Mouse (Mus musculus) liver, embryonic 16.5 days (tissue): ENCODE data around the gene Dennd1a. TPM values are rescaled to one million over a fixed set of nuclear protein-coding genes. Genes with fewer than 3 reads are reported as not detected.

Experiments used
- ATAC-seq: fragments of 200-750 bp; cut with Nextera tagmentation; 2 replicates; pipeline ENCODE4 v1.8.0; 2017; ENCODE audit warnings: low read depth, mild to moderate bottlenecking, moderate number of reproducible peaks, moderate library complexity
- H3K27ac ChIP-seq: fragments of 300-500 bp; sonication (generic); 2 replicates; pipeline ENCODE4 v1.5.1; 2014; ENCODE audit warnings: mild to moderate bottlenecking, low read length
- H3K27me3 ChIP-seq: fragments of 300-500 bp; sonication (generic); 2 replicates; pipeline ENCODE4 v1.6.1; 2014; ENCODE audit warnings: low read depth, low read length, mixed read lengths; ENCODE audit not compliant: control insufficient read depth, insufficient read depth
- H3K36me3 ChIP-seq: fragments of 300-500 bp; sonication (generic); 2 replicates; pipeline ENCODE4 v1.6.1; 2014; ENCODE audit warnings: mild to moderate bottlenecking; ENCODE audit not compliant: control insufficient read depth, insufficient read depth
- H3K4me1 ChIP-seq: fragments of 300-500 bp; sonication (generic); 2 replicates; pipeline ENCODE4 v1.6.1; 2014; ENCODE audit warnings: low read depth, low read length, mixed read lengths; ENCODE audit not compliant: control insufficient read depth
- H3K4me2 ChIP-seq: fragments of 300-500 bp; sonication (generic); 2 replicates; pipeline ENCODE4 v1.6.1; 2014; ENCODE audit warnings: low read depth, low read length, mixed read lengths
- H3K4me3 ChIP-seq: fragments of 300-500 bp; sonication (generic); 2 replicates; pipeline ENCODE4 v1.5.1; 2014; ENCODE audit warnings: low read depth, mild to moderate bottlenecking, low read length
- H3K9ac ChIP-seq: fragments of 300-500 bp; sonication (generic); 2 replicates; pipeline ENCODE4 v1.6.1; 2014; ENCODE audit warnings: low read depth, low read length
- H3K9me3 ChIP-seq: fragments of 300-500 bp; sonication (generic); replicated peaks from 2 replicates; pipeline ENCODE4 v1.6.1; 2016; ENCODE audit warnings: low read length; ENCODE audit not compliant: control insufficient read depth
- WGBS: fragments of 180-500 bp; shearing (Covaris S2); extraction: QIAGEN DNeasy Blood & Tissue Kit; methylation state at CpG from one replicate; pipeline ENCODE4 v1.1.7; 2014; ENCODE audit not compliant: insufficient replicate concordance; 5-methylcytosine and 5-hydroxymethylcytosine counted together
- microRNA-seq: library from miRNA; unstranded; fragments of <30 nt; microRNA quantifications from one replicate; pipeline ENCODE4, GENCODE M21; 2016
- polyA plus RNA-seq: library from polyadenylated mRNA; unstranded; fragments of >200 nt; fragmentation: Nextera tagmentation; extraction: Ambion mirVana; gene quantifications from 2 replicates; pipeline ENCODE4 v1.2.1, GENCODE M21; 2015

Dennd1a gene
- polyA plus RNA-seq, 1 experiment from 2014 or later, result 7.9 TPM

- Histone ChIP-seq H3K27me3 (no peaks in the 10 kb centered on the region), H3K4me3 (no peak overlapping the region), H3K4me2 (no peak overlapping the region), H3K9me3 (no peaks in the 10 kb centered on the region), H3K36me3 (no peaks in the 10 kb centered on the region), H3K4me1 (no peaks in the 10 kb centered on the region), H3K9ac (no peak overlapping the region), H3K27ac (no peak overlapping the region)
- ATAC-seq, result no peak
- 49% methylated on average over 6 of the region's 6 CpGs for WGBS
Observed at GRCm38 (mm10) chr2:37760633-37761032, 526.6 kb downstream of the Dennd1a start.

GRCm38 (mm10) chr2:37758343-37759015, 528.7 kb downstream of the Dennd1a start:
- H3K4me2 ChIP-seq, result no peak overlapping the region
- H3K36me3 ChIP-seq, result no peaks in the 10 kb centered on the region
- no peaks in the 10 kb centered on the region for H3K4me1 ChIP-seq
- 33% methylated on average over 21 of the region's 21 CpGs for WGBS
- no peak for ATAC-seq
- H3K9ac ChIP-seq, result no peak overlapping the region
- H3K27me3 ChIP-seq, result no peaks in the 10 kb centered on the region
- no peaks in the 10 kb centered on the region for H3K9me3 ChIP-seq
- H3K27ac ChIP-seq, result no peak overlapping the region
- no peak overlapping the region for H3K4me3 ChIP-seq

GRCm38 (mm10) chr2:37757784-37758183, 529.4 kb downstream of the Dennd1a start:
- Histone ChIP-seq H3K4me2 (no peak overlapping the region), H3K27ac (no peak overlapping the region), H3K9ac (no peak overlapping the region), H3K27me3 (no peaks in the 10 kb centered on the region), H3K9me3 (no peaks in the 10 kb centered on the region), H3K4me1 (no peaks in the 10 kb centered on the region), H3K4me3 (no peak overlapping the region), H3K36me3 (no peaks in the 10 kb centered on the region)
- WGBS, result 68% methylated on average over 4 of the region's 4 CpGs
- no peak for ATAC-seq

GRCm38 (mm10) chr2:37757016-37757415, 530.2 kb downstream of the Dennd1a start:
- Histone ChIP-seq H3K4me3 (no peak overlapping the region), H3K9ac (no peak overlapping the region), H3K4me2 (no peak overlapping the region), H3K27ac (no peak overlapping the region), H3K4me1 (no peaks in the 10 kb centered on the region), H3K27me3 (no peaks in the 10 kb centered on the region), H3K9me3 (no peaks in the 10 kb centered on the region), H3K36me3 (no peaks in the 10 kb centered on the region)
- no peak for ATAC-seq
- WGBS, result 45% methylated on average over 5 of the region's 5 CpGs

- Histone ChIP-seq H3K4me3 (no peak overlapping the region), H3K4me1 (no peaks in the 10 kb centered on the region), H3K9me3 (no peaks in the 10 kb centered on the region), H3K4me2 (no peak overlapping the region), H3K9ac (no peak overlapping the region), H3K27me3 (no peaks in the 10 kb centered on the region), H3K27ac (no peak overlapping the region), H3K36me3 (no peaks in the 10 kb centered on the region)
- 53% methylated on average over 2 of the region's 2 CpGs for WGBS
- no peak for ATAC-seq
Observed at GRCm38 (mm10) chr2:37756220-37756930, 530.8 kb downstream of the Dennd1a start.

- Histone ChIP-seq H3K4me1 (no peaks in the 10 kb centered on the region), H3K4me2 (no peak overlapping the region), H3K4me3 (no peak overlapping the region), H3K9ac (no peak overlapping the region), H3K36me3 (no peaks in the 10 kb centered on the region), H3K27ac (no peak overlapping the region), H3K9me3 (no peaks in the 10 kb centered on the region), H3K27me3 (no peaks in the 10 kb centered on the region)
- no peak for ATAC-seq
- 74% methylated on average over 1 of the region's 1 CpGs for WGBS
Observed at GRCm38 (mm10) chr2:37751114-37751513, 536.1 kb downstream of the Dennd1a start.

GRCm38 (mm10) chr2:37749323-37749722, 537.9 kb downstream of the Dennd1a start:
- Histone ChIP-seq H3K27ac (no peak overlapping the region), H3K4me2 (no peak overlapping the region), H3K9ac (no peak overlapping the region), H3K4me1 (no peaks in the 10 kb centered on the region), H3K9me3 (no peaks in the 10 kb centered on the region), H3K27me3 (no peaks in the 10 kb centered on the region), H3K36me3 (no peaks in the 10 kb centered on the region), H3K4me3 (no peak overlapping the region)
- WGBS, result 31% methylated on average over 6 of the region's 6 CpGs
- no peak for ATAC-seq

Small RNA genes within 50 kb of the gene (microRNA-seq; reads per million reads assigned to microRNA genes)
- gene Gm44455, result not detected

Other genes with a start within 250 kb of the Dennd1a start
- gene Lhx2, start 51.9 kb upstream of the Dennd1a start, polyA plus RNA-seq, result 1.1 and 1.8 TPM in 2 replicates
- gene Nek6, start 224.3 kb upstream of the Dennd1a start, polyA plus RNA-seq, result 43.5 and 47.6 TPM in 2 replicates